Mouse (Mus musculus) lung, postnatal 0 days (tissue): ENCODE results near the gene Cryba1. TPM values are rescaled to one million over a fixed set of nuclear protein-coding genes. Genes with fewer than 3 reads are reported as not detected.

Experiments
- ATAC-seq: fragments of 200-750 bp; cut with Nextera tagmentation; 2 replicates; pipeline ENCODE4 v1.8.0; 2017; ENCODE audit warnings: moderate library complexity
- DNase-seq: peaks from one replicate; pipeline ENCODE4 v3.0.0-alpha.2; 2016; ENCODE audit warnings: low spot score
- H3K27ac ChIP-seq: fragments of 300-500 bp; sonication (generic); 2 replicates; pipeline ENCODE4 v1.5.1; 2014; ENCODE audit warnings: antibody characterized with exemption, mild to moderate bottlenecking, low read length, mixed read lengths
- H3K27me3 ChIP-seq: fragments of 300-500 bp; sonication (generic); replicated peaks from 2 replicates; pipeline ENCODE4 v1.6.1; 2014; ENCODE audit warnings: low read length, mixed read lengths; ENCODE audit not compliant: insufficient read depth
- H3K36me3 ChIP-seq: fragments of 300-500 bp; sonication (generic); 2 replicates; pipeline ENCODE4 v1.6.1; 2014; ENCODE audit warnings: low read length, mixed read lengths; ENCODE audit not compliant: insufficient read depth
- H3K4me1 ChIP-seq: fragments of 300-500 bp; sonication (generic); 2 replicates; pipeline ENCODE4 v1.6.1; 2014; ENCODE audit warnings: antibody characterized with exemption, low read depth, low read length, mixed read lengths; ENCODE audit not compliant: insufficient read depth
- H3K4me2 ChIP-seq: fragments of 300-500 bp; sonication (generic); replicated peaks from 2 replicates; pipeline ENCODE4 v1.6.1; 2014; ENCODE audit warnings: low read depth, mild to moderate bottlenecking, low read length, moderate library complexity, mixed read lengths
- H3K4me3 ChIP-seq: fragments of 300-500 bp; sonication (generic); 2 replicates; pipeline ENCODE4 v1.5.1; 2014; ENCODE audit warnings: low read depth, low read length
- H3K9ac ChIP-seq: fragments of 300-500 bp; sonication (generic); replicated peaks from 2 replicates; pipeline ENCODE4 v1.6.1; 2014; ENCODE audit warnings: low read depth, mild to moderate bottlenecking
- H3K9me3 ChIP-seq: fragments of 300-500 bp; sonication (generic); 2 replicates; pipeline ENCODE4 v1.6.1; 2016; ENCODE audit warnings: low read length, mixed read lengths
- CTCF ChIP-seq: IDR thresholded peaks from 2 replicates; pipeline ENCODE4 v1.5.1; 2016; ENCODE audit warnings: antibody characterized with exemption, mild to moderate bottlenecking
- EP300 ChIP-seq: IDR thresholded peaks from 2 replicates; pipeline ENCODE4 v1.6.1; 2016; ENCODE audit warnings: antibody characterized with exemption, mild to moderate bottlenecking, control low read depth
- WGBS: fragments of 180-500 bp; shearing (Covaris S2); extraction: QIAGEN DNeasy Blood & Tissue Kit; methylation state at CpG from one replicate; pipeline ENCODE4 v1.1.7; 2014; 5-methylcytosine and 5-hydroxymethylcytosine counted together
- polyA plus RNA-seq: library from polyadenylated mRNA; unstranded; fragments of >200 nt; fragmentation: Nextera tagmentation; extraction: Ambion mirVana; gene quantifications from 2 replicates; pipeline ENCODE4 v1.2.1, GENCODE M21; 2015

Gene Cryba1
- polyA plus RNA-seq, 1 experiment from 2014 or later = not detected

- no peak overlapping the region for H3K4me2 ChIP-seq
- TF ChIP-seq EP300 = no peak
- TF ChIP-seq CTCF = no peak
- ATAC-seq (no peak), DNase-seq (no peak)
- no peak overlapping the region for H3K27ac ChIP-seq
- H3K9me3 ChIP-seq = no peaks in the 10 kb centered on the region
- H3K4me1 ChIP-seq = no peaks in the 10 kb centered on the region
- no peaks in the 10 kb centered on the region for H3K27me3 ChIP-seq
- H3K4me3 ChIP-seq = no peak overlapping the region
- 77% methylated on average over 7 of the region's 7 CpGs for WGBS
- no peaks in the 10 kb centered on the region for H3K36me3 ChIP-seq
- no peak overlapping the region for H3K9ac ChIP-seq
These were observed 317 bp downstream of the Cryba1 start for GRCm38 (mm10) chr11:77724766-77725165.

GRCm38 (mm10) chr11:77721389-77721788 is 3.7 kb downstream of the Cryba1 start:
- ATAC-seq (no peak), DNase-seq (no peak)
- H3K4me3 ChIP-seq = no peak overlapping the region
- no peak overlapping the region for H3K4me2 ChIP-seq
- no peaks in the 10 kb centered on the region for H3K27me3 ChIP-seq
- no peaks in the 10 kb centered on the region for H3K4me1 ChIP-seq
- no peaks in the 10 kb centered on the region for H3K9me3 ChIP-seq
- no peak overlapping the region for H3K9ac ChIP-seq
- H3K27ac ChIP-seq = no peak overlapping the region
- WGBS = 83% methylated on average over 4 of the region's 4 CpGs
- H3K36me3 ChIP-seq = no peaks in the 10 kb centered on the region
- no peak for TF ChIP-seq EP300
- peak; percentile 21; the same call in 1 of the 2 replicates for TF ChIP-seq CTCF

DNA sequence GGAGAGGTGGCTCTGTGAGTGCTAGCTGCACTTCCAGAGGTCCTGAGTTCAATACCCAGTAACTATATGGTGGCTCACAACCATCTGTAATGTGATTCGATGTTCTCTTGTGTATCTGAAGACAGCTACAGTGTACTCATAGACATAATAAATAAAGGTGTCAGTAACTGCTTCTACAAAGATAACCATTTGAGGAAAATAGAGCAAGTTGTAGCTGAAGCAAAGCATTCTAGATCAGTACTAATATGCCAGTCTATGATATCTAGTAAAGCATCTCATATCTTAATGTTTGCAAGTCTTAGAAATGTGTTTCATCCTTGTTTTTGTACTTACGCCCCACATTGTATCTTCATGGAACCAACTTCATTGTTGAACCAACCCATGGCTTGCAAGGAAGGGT is 6.0 kb downstream of the Cryba1 start:
- TF ChIP-seq EP300 (no peak), CTCF (no peak)
- no peaks in the 10 kb centered on the region for H3K9me3 ChIP-seq
- H3K27me3 ChIP-seq = no peaks in the 10 kb centered on the region
- H3K36me3 ChIP-seq = no peaks in the 10 kb centered on the region
- WGBS = 89% methylated on average over 2 of the region's 2 CpGs
- no peaks in the 10 kb centered on the region for H3K4me1 ChIP-seq
- no peak overlapping the region for H3K4me2 ChIP-seq
- DNase-seq (no peak), ATAC-seq (no peak)
- no peak overlapping the region for H3K9ac ChIP-seq
- H3K4me3 ChIP-seq = no peak overlapping the region
- H3K27ac ChIP-seq = no peak overlapping the region

GRCm38 (mm10) chr11:77713736-77714135 is 11.3 kb downstream of the Cryba1 start:
- no peaks in the 10 kb centered on the region for H3K27me3 ChIP-seq
- no peak overlapping the region for H3K4me2 ChIP-seq
- DNase-seq (no peak), ATAC-seq (no peak)
- no peak overlapping the region for H3K9ac ChIP-seq
- H3K9me3 ChIP-seq = no peaks in the 10 kb centered on the region
- H3K27ac ChIP-seq = no peak overlapping the region
- no peak overlapping the region for H3K4me3 ChIP-seq
- no peaks in the 10 kb centered on the region for H3K36me3 ChIP-seq
- no peak for TF ChIP-seq CTCF
- TF ChIP-seq EP300 = no peak
- 90% methylated on average over 3 of the region's 3 CpGs for WGBS
- H3K4me1 ChIP-seq = no peaks in the 10 kb centered on the region

DNA sequence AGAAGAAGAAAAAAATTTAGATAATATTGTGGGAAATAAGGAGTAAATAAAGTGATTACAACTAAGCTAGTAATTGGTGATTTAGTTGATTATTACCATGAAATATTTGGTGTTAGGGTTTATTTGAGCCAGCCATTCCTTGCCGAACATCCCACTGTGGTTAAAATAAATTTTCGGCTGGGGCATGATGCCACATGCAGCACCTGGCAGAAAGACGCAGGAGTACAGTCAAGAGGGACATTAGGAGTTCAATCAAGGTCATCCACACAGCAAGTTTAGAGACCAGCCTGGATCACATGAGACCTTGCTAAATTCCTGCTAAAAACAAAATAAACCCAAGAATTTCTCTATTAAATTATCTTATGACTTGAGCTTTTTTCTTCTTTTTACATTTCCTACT is 16.0 kb downstream of the Cryba1 start:
- Histone ChIP-seq H3K27me3 (no peaks in the 10 kb centered on the region), H3K9me3 (no peaks in the 10 kb centered on the region), H3K27ac (no peak overlapping the region), H3K4me3 (no peak overlapping the region), H3K36me3 (no peaks in the 10 kb centered on the region; the same call in 1 of the 2 replicates), H3K9ac (no peak overlapping the region), H3K4me2 (no peak overlapping the region), H3K4me1 (no peaks in the 10 kb centered on the region)
- 65% methylated on average over 3 of the region's 3 CpGs for WGBS
- TF ChIP-seq CTCF = no peak
- no peak for TF ChIP-seq EP300
- ATAC-seq = no peak
- no peak for DNase-seq

DNA sequence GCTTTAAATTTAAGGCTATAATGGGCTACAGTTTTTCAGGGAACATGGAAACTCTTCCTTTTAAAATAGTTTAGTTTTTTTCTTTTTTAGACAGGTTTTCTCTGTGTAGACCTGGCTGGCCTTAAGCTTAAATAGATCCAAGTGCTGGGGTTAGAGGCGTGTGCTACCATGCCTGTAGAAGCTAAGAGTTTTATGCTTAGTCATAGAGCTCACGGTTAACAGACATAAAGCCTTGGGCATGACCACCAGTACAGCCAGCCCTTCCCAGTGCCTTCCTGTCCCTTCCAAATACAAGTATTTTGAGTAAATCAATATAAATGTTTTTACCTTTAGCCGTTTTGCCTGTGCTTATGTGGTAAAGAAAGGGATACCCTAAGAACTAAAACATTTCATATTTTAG is 19.2 kb downstream of the Cryba1 start:
- Histone ChIP-seq H3K4me3 (no peak overlapping the region), H3K27ac (no peak overlapping the region), H3K9me3 (no peaks in the 10 kb centered on the region), H3K27me3 (no peaks in the 10 kb centered on the region), H3K4me1 (no peaks in the 10 kb centered on the region), H3K36me3 (no peaks in the 10 kb centered on the region; the same call in 1 of the 2 replicates), H3K4me2 (no peak overlapping the region), H3K9ac (no peak overlapping the region)
- TF ChIP-seq CTCF = no peak
- ATAC-seq (no peak), DNase-seq (no peak)
- WGBS = 87% methylated on average over 3 of the region's 3 CpGs

- Histone ChIP-seq H3K4me1 (peaks cover 3% of the 10 kb centered on the region; the same call in 1 of the 2 replicates), H3K4me3 (no peak overlapping the region), H3K9ac (no peak overlapping the region), H3K27me3 (no peaks in the 10 kb centered on the region), H3K9me3 (no peaks in the 10 kb centered on the region), H3K4me2 (no peak overlapping the region), H3K36me3 (peaks cover 15% of the 10 kb centered on the region), H3K27ac (no peak overlapping the region)
- no peak for DNase-seq
- 39% methylated on average over 2 of the region's 2 CpGs for WGBS
- ATAC-seq = no peak
- TF ChIP-seq EP300 = no peak
- no peak for TF ChIP-seq CTCF
These were observed 27.9 kb downstream of the Cryba1 start for GRCm38 (mm10) chr11:77697232-77697631.
